Mouse (Mus musculus): ENCODE results near the gene Fbxl12. TPM values are rescaled to one million over a fixed set of nuclear protein-coding genes. Genes with fewer than 3 reads are reported as not detected.

Gene Fbxl12
- polyA plus RNA-seq, 1 experiment from 2014 or later, result 13.4 TPM

DNA sequence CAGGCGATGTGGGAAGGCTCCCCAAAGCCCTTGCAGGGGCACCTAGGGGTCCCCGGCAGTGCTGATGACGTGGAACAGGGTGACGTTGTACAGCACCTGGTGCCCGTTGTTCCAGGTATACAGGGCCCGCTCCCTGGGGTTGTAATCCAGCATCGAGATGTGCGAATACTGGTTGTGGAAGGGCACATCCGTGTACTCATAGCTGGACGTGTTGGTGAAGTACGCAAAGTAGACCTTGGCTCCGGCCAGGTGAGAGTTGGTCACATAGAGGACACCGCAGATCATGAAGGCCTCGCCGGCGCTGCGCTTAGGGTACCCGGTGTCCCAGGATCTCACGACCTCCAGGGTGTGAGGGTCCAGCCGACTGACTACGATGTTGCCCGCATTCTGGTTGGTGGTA, 23.5 kb upstream of the Fbxl12 start:
- 89% methylated on average over 22 of the region's 22 CpGs for WGBS
- no peak for ATAC-seq (replicated peaks; ENCODE audit: insufficient number of reproducible peaks, insufficient read depth, low FRiP score, low read depth)
- Histone ChIP-seq H3K27ac (no peak overlapping the region), H3K9me3 (replicated peaks) (no peaks in the 10 kb centered on the region), H3K9ac (no peak overlapping the region), H3K4me3 (no peak overlapping the region), H3K36me3 (peaks cover 13% of the 10 kb centered on the region), H3K4me2 (no peak overlapping the region), H3K27me3 (no peaks in the 10 kb centered on the region), H3K4me1 (replicated peaks) (peaks cover 8% of the 10 kb centered on the region; the same call in 1 of the 2 replicates)

DNA sequence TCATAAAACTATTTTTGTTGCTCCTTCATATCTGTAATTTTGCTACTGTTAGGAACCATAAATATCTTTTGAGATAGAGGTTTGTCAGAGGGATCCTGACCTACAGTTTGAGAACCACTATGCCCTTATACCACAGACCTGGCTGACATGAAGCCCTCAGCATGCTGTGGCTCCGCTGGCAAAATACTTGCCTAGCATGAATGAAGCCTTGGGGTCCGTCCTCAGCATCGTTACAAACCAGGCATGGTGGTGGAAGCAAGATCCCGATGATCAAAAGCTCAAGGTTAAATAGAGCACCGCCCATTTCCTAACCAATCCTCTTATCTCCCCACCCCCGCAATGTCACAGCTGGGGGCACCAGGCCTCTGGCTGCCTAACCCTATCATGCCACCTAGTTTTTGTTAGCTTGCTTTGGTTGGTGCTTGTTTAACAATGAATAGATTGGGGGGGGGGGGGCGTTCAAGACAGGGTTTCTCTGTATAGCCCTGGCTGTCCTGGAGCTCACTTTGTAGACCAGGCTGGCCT, 22.0 kb upstream of the Fbxl12 start:
- peaks cover 27% of the 10 kb centered on the region for H3K36me3 ChIP-seq
- peaks cover 6% of the 10 kb centered on the region; the same call in 1 of the 2 replicates for H3K4me1 ChIP-seq (replicated peaks)
- H3K9me3 ChIP-seq (replicated peaks), result no peaks in the 10 kb centered on the region
- H3K27ac ChIP-seq, result no peak overlapping the region
- WGBS, result 8% methylated on average over 7 of the region's 7 CpGs
- no peak overlapping the region for H3K9ac ChIP-seq
- H3K27me3 ChIP-seq, result no peaks in the 10 kb centered on the region
- no peak for ATAC-seq (replicated peaks; ENCODE audit: insufficient number of reproducible peaks, insufficient read depth, low FRiP score, low read depth)
- no peak overlapping the region for H3K4me3 ChIP-seq
- no peak overlapping the region for H3K4me2 ChIP-seq

DNA sequence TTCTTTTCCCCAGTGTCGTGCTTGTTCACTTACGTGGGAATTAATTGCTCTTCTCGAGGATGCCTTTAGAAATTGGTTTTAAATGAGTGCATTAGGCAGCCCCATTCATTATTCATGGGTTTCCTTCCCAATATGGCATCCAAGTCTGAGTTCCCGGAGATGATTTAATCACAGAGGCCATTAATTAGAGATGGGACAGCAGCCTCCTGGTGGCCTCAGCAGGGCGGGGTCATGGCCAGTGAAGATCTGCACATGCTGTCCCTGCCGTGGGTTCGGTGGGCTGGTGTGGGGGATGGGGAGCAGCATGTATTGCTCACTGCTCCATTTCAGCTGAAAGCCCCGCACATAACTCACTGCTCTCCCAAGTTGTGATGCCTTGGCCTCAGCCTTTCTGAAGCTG, 21.4 kb upstream of the Fbxl12 start:
- 45% methylated on average over 8 of the region's 8 CpGs for whole genome bisulfite sequencing
- Histone ChIP-seq H3K4me3 (no peak overlapping the region), H3K9me3 (replicated peaks) (no peaks in the 10 kb centered on the region), H3K9ac (no peak overlapping the region), H3K36me3 (peaks cover 28% of the 10 kb centered on the region), H3K27ac (no peak overlapping the region), H3K4me1 (replicated peaks) (peaks cover 6% of the 10 kb centered on the region; the same call in 1 of the 2 replicates), H3K4me2 (no peak overlapping the region), H3K27me3 (no peaks in the 10 kb centered on the region)
- ATAC-seq (replicated peaks; ENCODE audit: insufficient number of reproducible peaks, insufficient read depth, low FRiP score, low read depth), result no peak

DNA sequence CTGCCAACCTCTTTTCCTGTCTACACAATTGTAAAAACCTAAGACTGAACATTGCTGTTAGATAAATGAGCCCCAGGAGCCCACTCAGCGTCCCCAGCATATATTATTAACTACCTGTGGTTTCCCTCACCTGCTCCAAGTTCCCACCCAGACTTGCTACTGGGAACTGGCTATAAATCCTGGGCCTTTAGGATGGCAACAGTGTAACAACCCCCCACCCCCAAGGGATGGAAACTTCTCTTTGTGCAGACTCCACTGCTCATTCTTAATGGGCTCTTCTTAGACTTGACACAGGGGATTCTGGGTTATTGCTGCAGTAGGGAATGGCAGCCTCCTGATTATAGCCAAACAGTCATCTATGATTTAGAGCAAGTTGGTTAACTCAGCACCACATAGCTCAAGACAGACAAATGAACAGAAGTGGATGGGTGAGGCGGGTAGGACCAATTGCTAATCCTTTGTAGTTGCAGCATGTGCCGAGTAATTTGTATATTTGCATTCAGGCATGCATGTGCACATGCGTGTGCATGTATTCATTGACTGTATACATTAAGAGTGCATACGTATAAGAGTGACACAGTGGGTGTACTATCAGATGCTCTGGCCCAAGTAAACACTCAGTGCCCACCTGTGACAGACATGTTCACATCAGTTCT, 20.5 kb upstream of the Fbxl12 start:
- no peak overlapping the region for H3K27ac ChIP-seq
- no peak overlapping the region for H3K4me2 ChIP-seq
- 79% methylated on average over 5 of the region's 5 CpGs for WGBS
- no peaks in the 10 kb centered on the region for H3K27me3 ChIP-seq
- ATAC-seq (replicated peaks; ENCODE audit: insufficient number of reproducible peaks, insufficient read depth, low FRiP score, low read depth), result no peak
- no peak overlapping the region for H3K4me3 ChIP-seq
- H3K9ac ChIP-seq, result no peak overlapping the region
- H3K36me3 ChIP-seq, result peaks cover 28% of the 10 kb centered on the region
- H3K4me1 ChIP-seq (replicated peaks), result peaks cover 6% of the 10 kb centered on the region; the same call in 1 of the 2 replicates
- no peaks in the 10 kb centered on the region for H3K9me3 ChIP-seq (replicated peaks)

DNA sequence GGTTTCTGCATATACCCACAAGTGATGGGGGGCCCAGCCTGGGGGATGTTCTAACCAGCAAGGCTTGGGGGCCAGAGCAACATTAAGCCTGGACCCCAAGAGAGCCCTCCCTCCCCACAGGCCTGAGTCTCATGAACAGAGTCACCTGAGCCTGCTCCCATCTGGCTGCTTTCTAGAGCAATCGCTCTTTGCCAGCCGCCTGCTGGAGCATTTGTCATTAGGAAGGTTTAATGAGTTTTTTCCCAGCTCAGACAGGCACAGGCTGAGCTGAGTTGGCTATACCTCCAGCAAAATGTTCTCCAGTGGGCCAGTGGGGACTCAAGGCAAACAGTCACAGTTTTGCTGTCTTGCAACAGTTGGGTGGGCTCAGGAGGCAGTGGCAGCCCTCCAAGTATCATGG, 19.8 kb upstream of the Fbxl12 start:
- WGBS, result 81% methylated on average over 2 of the region's 2 CpGs
- no peaks in the 10 kb centered on the region for H3K9me3 ChIP-seq (replicated peaks)
- H3K4me1 ChIP-seq (replicated peaks), result peaks cover 6% of the 10 kb centered on the region; the same call in 1 of the 2 replicates
- no peak overlapping the region for H3K27ac ChIP-seq
- no peaks in the 10 kb centered on the region for H3K27me3 ChIP-seq
- H3K36me3 ChIP-seq, result peaks cover 28% of the 10 kb centered on the region
- no peak for ATAC-seq (replicated peaks; ENCODE audit: insufficient number of reproducible peaks, insufficient read depth, low FRiP score, low read depth)
- no peak overlapping the region for H3K9ac ChIP-seq
- no peak overlapping the region for H3K4me2 ChIP-seq
- no peak overlapping the region for H3K4me3 ChIP-seq

DNA sequence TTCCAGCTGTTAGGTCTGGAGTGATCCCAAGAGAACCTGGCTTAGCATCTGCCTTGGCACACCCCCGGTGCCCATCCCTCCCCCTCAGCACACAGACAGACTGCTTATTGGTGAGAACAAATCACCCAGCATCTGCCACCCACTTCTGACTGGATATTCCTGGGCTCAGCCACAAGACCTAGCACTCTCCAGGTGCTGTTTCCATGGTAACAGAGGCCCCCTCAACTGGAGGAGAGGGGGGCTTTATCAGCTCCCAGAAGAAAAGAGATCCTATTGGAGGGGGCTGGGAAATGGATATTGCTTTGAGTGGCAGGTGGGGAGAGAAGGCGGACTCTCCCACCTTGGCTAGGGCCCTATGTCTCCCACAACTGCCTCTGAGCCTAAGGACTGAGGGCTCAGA, 19.4 kb upstream of the Fbxl12 start:
- no peak overlapping the region for H3K27ac ChIP-seq
- ATAC-seq (replicated peaks; ENCODE audit: insufficient number of reproducible peaks, insufficient read depth, low FRiP score, low read depth), result no peak
- H3K4me3 ChIP-seq, result no peak overlapping the region
- H3K9me3 ChIP-seq (replicated peaks), result no peaks in the 10 kb centered on the region
- H3K9ac ChIP-seq, result no peak overlapping the region
- peaks cover 6% of the 10 kb centered on the region; the same call in 1 of the 2 replicates for H3K4me1 ChIP-seq (replicated peaks)
- H3K27me3 ChIP-seq, result no peaks in the 10 kb centered on the region
- 87% methylated on average over 2 of the region's 2 CpGs for whole genome bisulfite sequencing
- H3K36me3 ChIP-seq, result peaks cover 28% of the 10 kb centered on the region
- H3K4me2 ChIP-seq, result no peak overlapping the region

DNA sequence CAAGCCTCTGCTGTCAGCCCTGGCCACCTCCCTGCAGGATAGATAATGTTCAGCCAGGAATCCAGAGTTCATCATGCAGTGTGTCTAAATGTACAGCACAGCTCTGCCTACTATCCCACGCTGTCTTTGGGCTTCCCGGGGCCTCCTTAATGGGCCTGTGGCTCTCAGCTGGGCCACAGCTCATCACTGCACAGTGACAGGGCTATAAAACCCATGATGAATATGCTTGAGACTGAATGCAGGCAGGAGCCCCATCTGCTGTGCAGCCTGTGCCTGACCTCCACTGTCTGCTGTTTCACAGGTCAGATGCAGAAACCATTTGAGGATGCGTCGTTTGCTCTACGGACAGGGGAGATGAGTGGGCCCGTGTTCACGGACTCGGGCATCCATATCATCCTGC, 18.3 kb upstream of the Fbxl12 start:
- Histone ChIP-seq H3K4me2 (no peak overlapping the region), H3K27me3 (no peaks in the 10 kb centered on the region), H3K9me3 (replicated peaks) (no peaks in the 10 kb centered on the region), H3K4me3 (no peak overlapping the region), H3K27ac (no peak overlapping the region), H3K36me3 (peaks cover 28% of the 10 kb centered on the region), H3K9ac (no peak overlapping the region), H3K4me1 (replicated peaks) (peaks cover 14% of the 10 kb centered on the region)
- 97% methylated on average over 8 of the region's 8 CpGs for WGBS
- no peak for ATAC-seq (replicated peaks; ENCODE audit: insufficient number of reproducible peaks, insufficient read depth, low FRiP score, low read depth)

DNA sequence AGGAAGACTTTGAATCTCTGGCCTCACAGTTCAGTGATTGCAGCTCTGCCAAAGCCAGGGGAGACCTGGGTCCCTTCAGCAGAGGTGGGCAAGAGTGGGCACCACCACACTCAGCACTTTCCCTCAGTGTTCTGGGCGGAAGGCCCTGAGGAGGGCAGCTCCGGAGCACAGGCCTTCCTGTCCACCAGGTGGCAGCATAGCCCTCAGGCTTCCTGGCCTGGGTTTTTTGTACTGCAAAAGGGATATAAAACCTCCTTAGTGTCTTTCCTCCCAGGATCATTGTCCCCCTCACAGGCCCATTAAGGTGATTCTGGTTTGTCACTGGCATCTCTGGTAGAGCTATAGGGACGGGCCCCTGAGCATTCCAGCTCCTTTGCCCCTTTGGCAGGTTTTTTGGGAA, 17.8 kb upstream of the Fbxl12 start:
- H3K4me2 ChIP-seq, result no peak overlapping the region
- H3K27me3 ChIP-seq, result no peaks in the 10 kb centered on the region
- H3K4me1 ChIP-seq (replicated peaks), result peaks cover 19% of the 10 kb centered on the region
- no peak overlapping the region for H3K4me3 ChIP-seq
- peaks cover 29% of the 10 kb centered on the region for H3K36me3 ChIP-seq
- no peak for ATAC-seq (replicated peaks; ENCODE audit: insufficient number of reproducible peaks, insufficient read depth, low FRiP score, low read depth)
- WGBS, result 52% methylated on average over 3 of the region's 3 CpGs
- H3K27ac ChIP-seq, result no peak overlapping the region
- H3K9ac ChIP-seq, result no peak overlapping the region
- H3K9me3 ChIP-seq (replicated peaks), result no peaks in the 10 kb centered on the region

DNA sequence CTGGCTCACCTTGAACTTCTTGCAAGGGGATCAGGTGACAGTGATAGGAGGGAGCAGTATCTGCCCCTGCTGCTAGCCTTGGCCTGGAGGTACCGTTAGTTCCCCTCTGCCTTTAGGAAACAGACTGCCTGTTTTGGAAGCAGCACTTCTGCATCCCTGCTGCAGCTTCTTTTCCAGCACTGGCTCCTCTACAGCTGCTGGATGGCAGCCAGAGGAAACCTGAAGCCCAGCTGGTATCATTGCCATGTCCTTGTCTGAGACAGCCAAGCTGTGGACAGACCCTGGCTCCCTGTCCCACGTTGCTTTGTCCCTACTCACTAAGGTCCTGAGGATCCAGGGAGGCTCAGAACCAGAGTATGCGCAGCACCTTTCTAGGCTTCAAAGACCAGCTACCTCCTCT, 13.0 kb upstream of the Fbxl12 start:
- 58% methylated on average over 3 of the region's 3 CpGs for WGBS
- H3K27ac ChIP-seq, result peak overlapping the region; percentile 59
- no peak overlapping the region for H3K9ac ChIP-seq
- no peak for ATAC-seq (replicated peaks; ENCODE audit: insufficient number of reproducible peaks, insufficient read depth, low FRiP score, low read depth)
- H3K36me3 ChIP-seq, result peaks cover 39% of the 10 kb centered on the region
- H3K9me3 ChIP-seq (replicated peaks), result no peaks in the 10 kb centered on the region
- peaks cover 31% of the 10 kb centered on the region for H3K4me1 ChIP-seq (replicated peaks)
- no peaks in the 10 kb centered on the region for H3K27me3 ChIP-seq
- H3K4me2 ChIP-seq, result no peak overlapping the region
- no peak overlapping the region for H3K4me3 ChIP-seq

DNA sequence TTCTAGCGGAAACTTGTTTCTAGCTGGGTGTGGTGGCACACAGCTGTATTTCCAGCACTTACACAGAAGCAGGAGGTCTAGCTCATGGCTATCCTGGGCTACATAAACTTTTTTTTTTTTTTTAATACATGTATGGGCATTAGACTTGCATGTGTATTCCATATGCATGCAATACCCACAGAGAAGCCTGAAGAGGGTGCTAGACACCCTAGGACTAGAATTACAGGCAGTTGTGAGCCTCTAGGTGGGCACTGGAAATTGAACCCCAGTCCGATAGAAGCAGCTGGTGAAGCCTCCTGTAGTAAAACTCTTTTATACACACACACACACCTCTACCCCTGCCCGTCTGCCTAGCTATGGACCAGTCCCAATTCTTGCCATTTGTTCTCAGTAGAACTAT, 9.3 kb upstream of the Fbxl12 start:
- no peak overlapping the region for H3K27ac ChIP-seq
- H3K4me1 ChIP-seq (replicated peaks), result peaks cover 38% of the 10 kb centered on the region
- H3K27me3 ChIP-seq, result no peaks in the 10 kb centered on the region
- H3K36me3 ChIP-seq, result peaks cover 34% of the 10 kb centered on the region
- H3K4me2 ChIP-seq, result 0 out of 2 replicates have a peak overlapping the region, but pooled peaks have one; percentile 83
- no peak for ATAC-seq (replicated peaks; ENCODE audit: insufficient number of reproducible peaks, insufficient read depth, low FRiP score, low read depth)
- H3K4me3 ChIP-seq, result no peak overlapping the region
- H3K9me3 ChIP-seq (replicated peaks), result no peaks in the 10 kb centered on the region
- H3K9ac ChIP-seq, result no peak overlapping the region
- 92% methylated on average over 3 of the region's 3 CpGs for WGBS

DNA sequence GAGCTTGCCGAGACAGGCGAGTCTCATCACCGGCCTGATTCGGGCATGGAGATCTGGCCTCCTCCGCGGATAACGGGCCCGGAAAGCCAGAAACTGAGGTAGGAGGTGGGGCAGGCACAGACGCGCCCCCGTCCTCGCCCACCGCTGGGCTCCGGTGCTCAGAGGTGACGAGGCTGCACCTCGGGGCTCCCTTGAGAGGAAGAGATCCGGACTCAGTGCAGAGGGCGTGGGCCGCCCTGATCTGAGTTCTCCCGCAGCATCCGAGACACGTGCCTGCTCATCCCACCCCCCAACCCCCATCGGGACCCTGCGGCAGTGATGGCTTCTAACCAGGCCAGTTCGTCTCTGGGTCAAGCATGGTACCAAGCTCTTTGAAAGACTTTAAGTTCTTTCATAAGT, 7.7 kb upstream of the Fbxl12 start:
- peaks cover 43% of the 10 kb centered on the region for H3K36me3 ChIP-seq
- 0 out of 2 replicates have a peak, but pooled peaks have one; percentile 3 for ATAC-seq (replicated peaks; ENCODE audit: insufficient number of reproducible peaks, insufficient read depth, low FRiP score, low read depth)
- H3K9me3 ChIP-seq (replicated peaks), result no peaks in the 10 kb centered on the region
- peaks cover 24% of the 10 kb centered on the region for H3K4me1 ChIP-seq (replicated peaks)
- peak overlapping the region; percentile 89 for H3K9ac ChIP-seq
- under 1% methylated on average over 25 of the region's 25 CpGs for WGBS
- peak overlapping the region; percentile 83 for H3K4me2 ChIP-seq
- H3K27me3 ChIP-seq, result no peaks in the 10 kb centered on the region
- peak overlapping the region; percentile 94 for H3K4me3 ChIP-seq
- peak overlapping the region; percentile 47; the same call in 1 of the 2 replicates for H3K27ac ChIP-seq
